In genomic region chr8:76694187-76694827, GRCm38 (mm10) we compare ENCODE assay signal across 22 mouse cellular contexts.
"Had no signal": no experiment of that assay in that cellular context is flagged by ENCODE, and none has a peak within 500 bp of the region (broad histone marks: within the 10 kb centered on the region; RNA-seq: fewer than 3 reads in every experiment).

No protein-coding gene starts in this region.

- H3K27ac ChIP-seq: limb, embryonic 10.5 days; limb, embryonic 13.5 days; liver, embryonic 12.5 days; liver, embryonic 15.5 days; lung, embryonic 15.5 days; midbrain, embryonic 13.5 days; stomach, postnatal 0 days had no signal

- H3K36me3 ChIP-seq: limb, embryonic 10.5 days; limb, embryonic 13.5 days; liver, embryonic 12.5 days; liver, embryonic 15.5 days; lung, embryonic 15.5 days; midbrain, embryonic 13.5 days had no signal

- DNase-seq: kidney, adult 18-20 months; kidney, adult 9 months; kidney, postnatal 14 days; kidney, postnatal 4 days; liver; lung, adult 18-20 months; lung, postnatal 10 days; lung, postnatal 36 days; retina, postnatal 1 day; right cerebral cortex, postnatal 25 days; thymus, adult 2 months; thymus, postnatal 14 days; thymus, postnatal 4 days had no signal

- H3K27me3 ChIP-seq: limb, embryonic 13.5 days; liver, embryonic 12.5 days; liver, embryonic 15.5 days; lung, embryonic 15.5 days; megakaryocyte, embryonic 14.5 days; midbrain, embryonic 13.5 days had no signal

- H3K4me1 ChIP-seq: limb, embryonic 10.5 days; limb, embryonic 13.5 days; liver, embryonic 12.5 days; liver, embryonic 15.5 days; lung, embryonic 15.5 days; megakaryocyte, embryonic 14.5 days; midbrain, embryonic 13.5 days had no signal

- H3K4me3 ChIP-seq: limb, embryonic 10.5 days; limb, embryonic 13.5 days; liver, embryonic 12.5 days; liver, embryonic 15.5 days; lung, embryonic 15.5 days; megakaryocyte, embryonic 14.5 days; midbrain, embryonic 13.5 days had no signal

- H3K9ac ChIP-seq: limb, embryonic 13.5 days; liver, embryonic 12.5 days; liver, embryonic 15.5 days; lung, embryonic 15.5 days; midbrain, embryonic 13.5 days had no signal

- H3K9me3 ChIP-seq: limb, embryonic 10.5 days; limb, embryonic 13.5 days; liver, embryonic 12.5 days; liver, embryonic 15.5 days; lung, embryonic 15.5 days; midbrain, embryonic 13.5 days had no signal

- H3K4me2 ChIP-seq: limb, embryonic 13.5 days; liver, embryonic 12.5 days; liver, embryonic 15.5 days; lung, embryonic 15.5 days; midbrain, embryonic 13.5 days had no signal

- ATAC-seq: intestine, embryonic 16.5 days; liver, embryonic 12.5 days; midbrain, embryonic 13.5 days had no signal
